Mouse (Mus musculus): ENCODE results near the gene Muc5ac.

GRCm38 (mm10) chr7:141758291-141758690 lies 30.5 kb upstream of the Muc5ac start:
- no peak for TF ChIP-seq POLR2A (IDR thresholded peaks at IDR 0.05; ENCODE audit: borderline replicate concordance, insufficient read depth, low read length)
- no peak for TF ChIP-seq CTCF (IDR thresholded peaks at IDR 0.05; ENCODE audit: borderline replicate concordance, insufficient read depth, low read depth, low read length)
